Mouse (Mus musculus) neural tube, embryonic 13.5 days (tissue): ENCODE results near the gene Bicc1. TPM values are rescaled to one million over a fixed set of nuclear protein-coding genes. Genes with fewer than 3 reads are reported as not detected.

Source experiments
- ATAC-seq: fragments of 200-750 bp; cut with Nextera tagmentation; 2 replicates; pipeline ENCODE4 v1.8.0; 2017; ENCODE audit warnings: low read depth, mild to moderate bottlenecking, moderate TSS enrichment, moderate library complexity
- H3K27ac ChIP-seq: fragments of 300-500 bp; sonication (generic); replicated peaks from 2 replicates; pipeline ENCODE4 v1.5.1; 2015; ENCODE audit warnings: moderate library complexity, mild to moderate bottlenecking, inconsistent platforms
- H3K27me3 ChIP-seq: fragments of 300-500 bp; sonication (generic); 2 replicates; pipeline ENCODE4 v1.6.1; 2015; ENCODE audit warnings: mild to moderate bottlenecking, inconsistent platforms
- H3K36me3 ChIP-seq: fragments of 300-500 bp; sonication (generic); 2 replicates; pipeline ENCODE4 v1.6.1; 2015; ENCODE audit warnings: mild to moderate bottlenecking, inconsistent platforms
- H3K4me1 ChIP-seq: fragments of 300-500 bp; sonication (generic); replicated peaks from 2 replicates; pipeline ENCODE4 v1.6.1; 2015; ENCODE audit warnings: inconsistent platforms
- H3K4me2 ChIP-seq: fragments of 300-500 bp; sonication (generic); 2 replicates; pipeline ENCODE4 v1.6.1; 2015; ENCODE audit warnings: inconsistent platforms, mild to moderate bottlenecking, moderate library complexity
- H3K4me3 ChIP-seq: fragments of 300-500 bp; sonication (generic); 2 replicates; pipeline ENCODE4 v1.5.1; 2015; ENCODE audit warnings: mild to moderate bottlenecking, inconsistent platforms
- H3K9ac ChIP-seq: fragments of 300-500 bp; sonication (generic); 2 replicates; pipeline ENCODE4 v1.6.1; 2015; ENCODE audit warnings: moderate library complexity, mild to moderate bottlenecking, inconsistent platforms
- H3K9me3 ChIP-seq: fragments of 300-500 bp; sonication (generic); 2 replicates; pipeline ENCODE4 v1.6.1; 2016; ENCODE audit warnings: inconsistent platforms
- WGBS: fragments of 180-500 bp; shearing (Covaris S2); methylation state at CpG from one replicate; pipeline ENCODE4 v1.1.7; 2015; 5-methylcytosine and 5-hydroxymethylcytosine counted together
- polyA plus RNA-seq: library from polyadenylated mRNA; unstranded; fragments of >200 nt; fragmentation: Nextera tagmentation; extraction: Ambion mirVana; gene quantifications from 2 replicates; pipeline ENCODE4 v1.2.1, GENCODE M21; 2015

The Bicc1 gene
- polyA plus RNA-seq, 1 experiment from 2014 or later: 5.9 TPM

DNA sequence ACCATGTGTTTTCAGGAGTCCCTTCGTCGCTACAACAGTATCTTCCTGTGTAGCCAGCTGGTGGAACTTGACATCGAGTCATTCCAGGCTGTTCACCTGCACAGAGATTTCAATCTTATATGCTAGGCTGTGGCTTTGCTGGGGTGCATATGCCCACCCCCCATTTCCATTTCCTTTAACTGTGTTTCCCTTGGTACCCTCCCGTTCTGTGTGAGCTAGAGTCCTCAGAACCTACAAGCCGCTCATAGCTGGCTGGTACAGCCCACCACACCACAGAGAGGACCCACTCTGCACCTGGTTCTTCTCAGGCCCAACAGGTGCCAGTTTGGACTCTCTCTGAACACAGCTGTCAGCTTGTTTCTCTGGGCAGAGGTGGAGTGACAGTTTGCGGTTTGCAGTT is 244.4 kb downstream of the Bicc1 start:
- Histone ChIP-seq H3K27ac (no peak overlapping the region), H3K27me3 (no peaks in the 10 kb centered on the region), H3K36me3 (no peaks in the 10 kb centered on the region), H3K4me1 (no peaks in the 10 kb centered on the region), H3K9ac (no peak overlapping the region), H3K4me2 (no peak overlapping the region), H3K4me3 (no peak overlapping the region), H3K9me3 (peaks cover 7% of the 10 kb centered on the region; the same call in 1 of the 2 replicates)
- ATAC-seq: no peak
- WGBS: 97% methylated on average over 6 of the region's 6 CpGs

GRCm38 (mm10) chr10:70903936-70904335 is 255.6 kb downstream of the Bicc1 start:
- ATAC-seq: no peak
- WGBS: 71% methylated on average over 7 of the region's 7 CpGs

DNA sequence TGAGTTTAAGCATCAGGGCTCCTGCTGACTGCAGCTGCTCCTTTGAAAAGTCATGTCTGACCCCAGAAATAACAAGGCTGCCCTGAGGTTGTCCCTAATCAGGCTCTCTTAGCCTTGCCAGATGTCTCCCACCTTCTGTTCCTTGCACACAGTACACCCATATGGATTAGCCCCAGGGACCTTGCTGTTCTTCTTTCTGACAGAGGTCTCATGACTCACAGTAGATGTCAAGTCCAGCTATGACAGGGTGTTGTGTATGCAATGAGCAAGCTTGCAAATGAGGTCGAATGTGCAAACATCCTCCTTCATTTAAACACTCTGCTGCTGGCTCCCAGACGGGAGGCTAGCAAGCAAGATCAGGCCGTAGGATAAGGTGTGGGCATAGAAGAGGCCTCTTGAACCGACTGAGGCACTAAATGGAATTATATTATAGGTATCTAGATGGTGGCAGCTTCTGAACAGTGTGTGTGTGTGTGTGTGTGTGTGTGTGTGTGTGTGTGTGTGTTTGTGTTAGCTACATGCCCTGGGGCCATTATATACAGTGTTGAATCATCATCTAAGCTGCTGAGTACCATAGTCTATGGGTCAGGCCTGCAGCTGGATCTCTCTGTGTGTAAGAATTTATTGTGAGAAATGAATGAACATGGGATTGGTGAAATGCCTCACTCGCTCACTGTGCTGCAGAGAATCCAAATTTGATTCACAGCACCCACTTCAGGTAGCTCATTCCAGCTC is 256.6 kb downstream of the Bicc1 start:
- H3K4me3 ChIP-seq: no peak overlapping the region
- ATAC-seq: no peak
- H3K9me3 ChIP-seq: no peaks in the 10 kb centered on the region
- no peak overlapping the region for H3K27ac ChIP-seq
- H3K4me2 ChIP-seq: no peak overlapping the region
- H3K27me3 ChIP-seq: no peaks in the 10 kb centered on the region
- H3K36me3 ChIP-seq: no peaks in the 10 kb centered on the region
- 66% methylated on average over 5 of the region's 5 CpGs for WGBS
- H3K4me1 ChIP-seq: peaks cover 8% of the 10 kb centered on the region
- no peak overlapping the region for H3K9ac ChIP-seq

More at GRCm38 (mm10) chr10:70903936-70904335, 255.6 kb downstream of the Bicc1 start:
- peaks cover 8% of the 10 kb centered on the region for H3K4me1 ChIP-seq
- H3K4me2 ChIP-seq: no peak overlapping the region
- H3K36me3 ChIP-seq: no peaks in the 10 kb centered on the region
- H3K27ac ChIP-seq: no peak overlapping the region
- no peaks in the 10 kb centered on the region for H3K9me3 ChIP-seq
- H3K27me3 ChIP-seq: no peaks in the 10 kb centered on the region
- H3K4me3 ChIP-seq: no peak overlapping the region
- H3K9ac ChIP-seq: no peak overlapping the region

- WGBS: 73% methylated on average over 11 of the region's 11 CpGs
- Histone ChIP-seq H3K36me3 (no peaks in the 10 kb centered on the region), H3K4me2 (no peak overlapping the region), H3K4me3 (no peak overlapping the region), H3K4me1 (peaks cover 8% of the 10 kb centered on the region), H3K9me3 (no peaks in the 10 kb centered on the region), H3K9ac (no peak overlapping the region), H3K27me3 (no peaks in the 10 kb centered on the region; the same call in 1 of the 2 replicates), H3K27ac (no peak overlapping the region)
- ATAC-seq: no peak
Measured at GRCm38 (mm10) chr10:70901193-70901875, 258.2 kb downstream of the Bicc1 start.

GRCm38 (mm10) chr10:70895891-70896290 is 263.6 kb downstream of the Bicc1 start:
- 86% methylated on average over 8 of the region's 8 CpGs for WGBS
- Histone ChIP-seq H3K9me3 (no peaks in the 10 kb centered on the region), H3K36me3 (no peaks in the 10 kb centered on the region), H3K9ac (no peak overlapping the region), H3K27ac (no peak overlapping the region), H3K4me1 (peaks cover under 1% of the 10 kb centered on the region; the same call in 1 of the 2 replicates), H3K27me3 (no peaks in the 10 kb centered on the region; the same call in 1 of the 2 replicates), H3K4me2 (no peak overlapping the region), H3K4me3 (no peak overlapping the region)
- no peak for ATAC-seq

DNA sequence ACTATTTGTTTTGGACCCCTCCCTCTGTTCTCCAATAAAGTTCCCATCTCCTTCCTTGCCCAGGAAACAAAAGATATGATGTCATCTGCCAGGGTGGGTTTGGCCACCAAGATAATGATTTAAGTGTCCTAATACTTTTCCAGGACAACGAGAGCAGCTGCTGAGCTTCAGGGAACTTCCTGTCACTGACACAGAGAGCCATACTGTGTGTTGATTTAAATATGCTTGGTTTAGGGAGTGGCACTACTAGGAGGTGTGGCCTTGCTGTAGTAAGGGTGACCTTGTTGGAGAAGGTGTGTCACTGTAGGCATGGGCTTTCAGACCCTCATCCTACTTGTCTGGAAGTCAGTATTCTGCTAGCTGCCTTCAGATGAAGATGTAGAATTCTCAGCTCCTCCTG is 281.5 kb downstream of the Bicc1 start:
- Histone ChIP-seq H3K27ac (no peak overlapping the region), H3K4me2 (no peak overlapping the region), H3K27me3 (no peaks in the 10 kb centered on the region), H3K9ac (no peak overlapping the region), H3K4me3 (no peak overlapping the region), H3K36me3 (no peaks in the 10 kb centered on the region), H3K9me3 (no peaks in the 10 kb centered on the region), H3K4me1 (peaks cover 13% of the 10 kb centered on the region)
- WGBS: 71% methylated on average over 1 of the region's 1 CpGs
- ATAC-seq: no peak

DNA sequence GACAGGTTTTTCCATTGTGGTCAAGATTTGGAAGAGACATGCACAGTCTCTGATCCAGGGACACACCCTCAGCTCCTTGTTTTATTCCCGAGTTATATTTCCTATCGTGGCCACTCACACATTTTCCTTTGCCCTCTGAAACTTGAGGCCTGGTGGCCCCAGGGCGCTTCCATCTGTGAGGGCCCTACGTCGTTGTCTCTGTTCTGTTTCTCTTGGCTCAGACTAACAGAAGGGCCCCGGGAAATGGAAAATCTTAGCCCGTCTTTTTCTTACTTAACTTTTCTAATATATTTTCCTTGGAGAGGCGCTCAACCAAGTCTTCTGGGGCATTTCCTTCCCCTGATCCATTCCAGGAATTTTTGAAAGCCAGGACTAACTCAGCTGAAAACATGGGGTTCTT is 281.9 kb downstream of the Bicc1 start:
- peaks cover 13% of the 10 kb centered on the region for H3K4me1 ChIP-seq
- ATAC-seq: no peak
- H3K27ac ChIP-seq: no peak overlapping the region
- H3K27me3 ChIP-seq: no peaks in the 10 kb centered on the region
- no peaks in the 10 kb centered on the region for H3K9me3 ChIP-seq
- WGBS: 78% methylated on average over 8 of the region's 8 CpGs
- no peaks in the 10 kb centered on the region for H3K36me3 ChIP-seq
- H3K4me2 ChIP-seq: no peak overlapping the region
- H3K4me3 ChIP-seq: no peak overlapping the region
- H3K9ac ChIP-seq: no peak overlapping the region

DNA sequence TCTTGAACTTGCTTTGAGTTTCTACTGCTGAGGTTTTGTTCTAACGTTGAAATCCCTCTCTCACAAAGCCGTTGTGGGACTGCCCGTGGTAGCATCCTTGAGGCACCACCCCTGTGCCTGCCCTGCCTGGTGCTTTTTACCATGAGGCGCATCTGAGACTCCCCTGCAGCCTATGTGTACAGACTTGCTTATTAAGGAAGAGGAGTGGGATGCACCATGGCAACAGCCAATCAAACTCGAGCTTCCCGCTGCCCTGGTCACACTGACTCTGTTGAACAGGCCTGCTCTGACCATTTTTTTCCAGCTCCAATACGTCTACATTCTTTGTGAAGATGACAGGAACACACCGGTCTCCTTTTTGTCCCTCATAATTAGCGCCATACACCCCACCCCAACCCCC is 283.0 kb downstream of the Bicc1 start:
- Histone ChIP-seq H3K9ac (no peak overlapping the region), H3K36me3 (no peaks in the 10 kb centered on the region), H3K27ac (no peak overlapping the region), H3K9me3 (no peaks in the 10 kb centered on the region), H3K4me3 (no peak overlapping the region), H3K4me1 (peaks cover 13% of the 10 kb centered on the region), H3K4me2 (no peak overlapping the region), H3K27me3 (no peaks in the 10 kb centered on the region)
- WGBS: 50% methylated on average over 9 of the region's 9 CpGs
- peak; percentile 36; the same call in 1 of the 2 replicates for ATAC-seq

DNA sequence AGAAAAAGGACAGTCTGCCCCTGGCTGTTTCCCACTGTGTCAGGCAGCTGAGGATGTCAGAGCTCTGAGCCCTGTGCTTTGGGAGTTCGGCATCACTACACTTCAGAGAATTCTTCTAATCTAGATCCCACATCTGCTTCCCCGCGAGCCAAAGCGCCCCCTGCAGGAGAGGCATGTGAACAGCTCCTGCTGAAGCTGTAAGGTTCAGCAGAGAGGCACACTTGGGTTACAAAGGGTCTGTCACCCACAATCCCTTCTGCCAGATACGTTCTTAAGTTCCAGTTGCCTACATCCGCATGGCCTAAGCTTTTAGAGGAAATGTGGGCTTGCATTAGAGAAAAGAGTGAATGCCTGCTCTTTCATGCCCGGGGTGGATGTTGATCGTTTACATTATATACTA is 283.4 kb downstream of the Bicc1 start:
- no peak for ATAC-seq
- Histone ChIP-seq H3K36me3 (no peaks in the 10 kb centered on the region), H3K4me2 (no peak overlapping the region), H3K4me1 (peaks cover 13% of the 10 kb centered on the region), H3K9ac (no peak overlapping the region), H3K4me3 (no peak overlapping the region), H3K27ac (no peak overlapping the region), H3K9me3 (no peaks in the 10 kb centered on the region), H3K27me3 (no peaks in the 10 kb centered on the region)
- WGBS: 69% methylated on average over 8 of the region's 8 CpGs

DNA sequence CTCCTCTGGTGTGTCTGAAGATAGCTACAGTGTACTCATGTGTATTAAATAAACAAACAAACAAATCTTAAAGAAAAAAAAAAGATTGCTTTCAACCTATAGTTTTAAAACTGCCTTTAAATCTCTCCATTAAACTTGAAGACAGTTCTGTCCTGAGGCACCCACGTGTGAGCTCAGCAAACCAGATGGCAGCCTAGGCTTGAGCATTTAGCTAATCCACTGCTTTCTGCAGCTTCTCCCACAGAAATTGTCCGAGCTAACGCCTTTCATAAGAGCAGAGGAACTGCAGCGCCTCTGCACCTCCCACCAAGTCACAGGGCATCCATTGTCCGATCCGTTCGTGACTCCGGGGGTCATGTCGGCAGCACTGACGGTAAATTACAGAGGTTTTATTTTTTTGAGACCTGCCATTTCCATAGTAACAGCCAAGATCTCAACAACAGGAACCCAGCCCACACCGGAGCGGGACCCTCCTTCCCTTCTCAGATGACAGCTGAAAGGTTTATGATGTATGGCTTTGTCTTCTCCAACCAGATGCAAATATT is 284.4 kb downstream of the Bicc1 start:
- Histone ChIP-seq H3K4me2 (peak overlapping the region; percentile 16), H3K27ac (no peak overlapping the region), H3K9me3 (no peaks in the 10 kb centered on the region), H3K27me3 (no peaks in the 10 kb centered on the region), H3K4me3 (no peak overlapping the region), H3K4me1 (peaks cover 13% of the 10 kb centered on the region), H3K36me3 (no peaks in the 10 kb centered on the region), H3K9ac (no peak overlapping the region)
- no peak for ATAC-seq
- 15% methylated on average over 12 of the region's 12 CpGs for WGBS
